Mouse (Mus musculus) hindbrain, embryonic 10.5 days (tissue): ENCODE measurements around the gene Plxna4. TPM values are rescaled to one million over a fixed set of nuclear protein-coding genes. Genes with fewer than 3 reads are reported as not detected.

Source experiments
- DNase-seq: peaks from one replicate; pipeline ENCODE4 v3.0.0-alpha.2; 2017; ENCODE audit warnings: low spot score
- H3K27ac ChIP-seq: fragments of 300-500 bp; sonication (generic); 2 replicates; pipeline ENCODE4 v1.5.1; 2016; ENCODE audit warnings: mild to moderate bottlenecking, moderate library complexity
- H3K27me3 ChIP-seq: fragments of 300-500 bp; sonication (generic); 2 replicates; pipeline ENCODE4 v1.6.1; 2016; ENCODE audit warnings: mild to moderate bottlenecking; ENCODE audit not compliant: poor library complexity, insufficient read depth, severe bottlenecking
- H3K36me3 ChIP-seq: fragments of 300-500 bp; sonication (generic); 2 replicates; pipeline ENCODE4 v1.6.1; 2016; ENCODE audit warnings: mild to moderate bottlenecking, moderate library complexity
- H3K4me1 ChIP-seq: fragments of 300-500 bp; sonication (generic); replicated peaks from 2 replicates; pipeline ENCODE4 v1.6.1; 2016; ENCODE audit warnings: mild to moderate bottlenecking
- H3K4me3 ChIP-seq: fragments of 300-500 bp; sonication (generic); 2 replicates; pipeline ENCODE4 v1.5.1; 2016; ENCODE audit warnings: mild to moderate bottlenecking, moderate library complexity
- H3K9me3 ChIP-seq: fragments of 300-500 bp; sonication (generic); 2 replicates; pipeline ENCODE4 v1.6.1; 2016; ENCODE audit warnings: mild to moderate bottlenecking, moderate library complexity
- WGBS: fragments of 180-500 bp; shearing (Covaris S2); methylation state at CpG from one replicate; pipeline ENCODE4 v1.1.7; 2016; 5-methylcytosine and 5-hydroxymethylcytosine counted together
- polyA plus RNA-seq: library from polyadenylated mRNA; unstranded; fragments of >200 nt; fragmentation: Nextera tagmentation; extraction: Ambion mirVana; gene quantifications from 2 replicates; pipeline ENCODE4 v1.2.1, GENCODE M21; 2016

Gene Plxna4
- polyA plus RNA-seq, 1 experiment from 2014 or later, result 3.8 TPM

DNA sequence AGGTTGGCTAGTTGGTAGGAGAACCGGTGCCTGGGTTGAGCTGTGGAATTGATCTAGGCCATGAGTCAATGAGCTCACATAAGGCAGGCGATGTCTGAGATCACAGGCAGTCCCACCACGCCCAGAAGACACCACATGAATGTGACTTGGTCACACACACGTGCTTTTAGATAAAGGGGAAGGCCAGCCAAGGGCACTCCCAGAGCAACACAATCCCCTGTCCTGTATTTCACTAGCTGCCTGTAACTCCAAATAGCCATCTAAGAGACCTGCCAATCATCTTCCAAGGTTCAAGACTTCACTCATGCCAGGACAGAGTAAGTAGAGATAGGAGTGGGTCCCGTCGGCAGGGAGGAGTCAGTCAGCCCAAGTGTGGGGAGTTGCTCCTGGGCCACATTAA, 245.7 kb downstream of the Plxna4 start:
- no peaks in the 10 kb centered on the region for H3K9me3 ChIP-seq
- no peak overlapping the region for H3K27ac ChIP-seq
- no peaks in the 10 kb centered on the region for H3K36me3 ChIP-seq
- no peak overlapping the region for H3K4me3 ChIP-seq
- WGBS, result 81% methylated on average over 6 of the region's 6 CpGs
- H3K27me3 ChIP-seq, result no peaks in the 10 kb centered on the region
- H3K4me1 ChIP-seq, result peaks cover 35% of the 10 kb centered on the region
- DNase-seq, result no peak

DNA sequence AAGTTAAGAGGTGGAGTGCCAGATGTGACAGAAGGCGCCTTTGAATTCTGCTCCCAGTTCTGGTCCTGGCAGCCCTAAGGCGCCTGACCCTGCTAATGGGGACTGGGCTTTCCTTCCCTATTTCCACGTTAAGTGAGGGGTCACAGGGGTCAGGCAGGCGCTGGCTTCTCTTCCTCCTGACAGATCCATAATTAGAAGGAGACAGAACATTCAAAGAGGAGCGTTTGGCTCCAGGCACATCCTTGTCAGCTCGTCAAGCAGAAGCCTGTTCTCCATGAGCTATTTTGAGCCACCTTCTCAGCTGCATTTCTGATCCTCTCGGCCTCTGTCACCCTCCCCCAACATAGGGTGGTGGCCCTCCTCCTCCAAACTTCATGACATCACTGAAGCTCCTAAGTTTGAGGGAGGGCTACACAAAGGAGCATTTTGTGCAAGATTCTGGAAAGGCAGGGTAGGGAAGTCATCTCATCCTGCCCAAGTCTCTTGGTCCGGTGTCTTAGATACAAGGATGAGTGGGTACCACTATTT, 249.5 kb downstream of the Plxna4 start:
- Histone ChIP-seq H3K36me3 (no peaks in the 10 kb centered on the region), H3K27ac (no peak overlapping the region), H3K27me3 (no peaks in the 10 kb centered on the region), H3K4me1 (peaks cover 35% of the 10 kb centered on the region), H3K4me3 (no peak overlapping the region), H3K9me3 (no peaks in the 10 kb centered on the region)
- whole genome bisulfite sequencing, result 35% methylated on average over 8 of the region's 8 CpGs
- peak; percentile 42 for DNase-seq

DNA sequence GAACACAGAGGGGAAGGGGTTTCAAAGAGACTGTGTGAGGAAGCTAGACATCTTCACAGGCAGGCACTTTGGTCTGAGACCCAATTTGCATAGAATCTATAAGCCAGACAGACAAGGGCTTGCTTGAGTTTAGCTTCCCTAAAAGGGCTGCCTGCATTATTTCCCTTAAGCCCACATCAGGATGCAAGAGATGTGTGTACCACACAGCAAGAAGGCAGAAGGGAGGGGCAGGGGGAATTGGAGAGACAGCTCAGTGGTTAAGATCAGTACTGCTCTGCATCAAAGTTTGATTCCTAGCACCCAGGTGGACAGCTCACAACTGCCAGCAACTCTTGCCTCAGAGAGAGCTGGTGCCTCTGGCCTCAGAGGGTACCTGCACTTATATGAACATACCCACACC, 256.7 kb downstream of the Plxna4 start:
- Histone ChIP-seq H3K27me3 (peaks cover 18% of the 10 kb centered on the region), H3K4me3 (no peak overlapping the region), H3K36me3 (no peaks in the 10 kb centered on the region), H3K4me1 (peaks cover 39% of the 10 kb centered on the region), H3K27ac (no peak overlapping the region), H3K9me3 (no peaks in the 10 kb centered on the region)
- DNase-seq, result no peak

DNA sequence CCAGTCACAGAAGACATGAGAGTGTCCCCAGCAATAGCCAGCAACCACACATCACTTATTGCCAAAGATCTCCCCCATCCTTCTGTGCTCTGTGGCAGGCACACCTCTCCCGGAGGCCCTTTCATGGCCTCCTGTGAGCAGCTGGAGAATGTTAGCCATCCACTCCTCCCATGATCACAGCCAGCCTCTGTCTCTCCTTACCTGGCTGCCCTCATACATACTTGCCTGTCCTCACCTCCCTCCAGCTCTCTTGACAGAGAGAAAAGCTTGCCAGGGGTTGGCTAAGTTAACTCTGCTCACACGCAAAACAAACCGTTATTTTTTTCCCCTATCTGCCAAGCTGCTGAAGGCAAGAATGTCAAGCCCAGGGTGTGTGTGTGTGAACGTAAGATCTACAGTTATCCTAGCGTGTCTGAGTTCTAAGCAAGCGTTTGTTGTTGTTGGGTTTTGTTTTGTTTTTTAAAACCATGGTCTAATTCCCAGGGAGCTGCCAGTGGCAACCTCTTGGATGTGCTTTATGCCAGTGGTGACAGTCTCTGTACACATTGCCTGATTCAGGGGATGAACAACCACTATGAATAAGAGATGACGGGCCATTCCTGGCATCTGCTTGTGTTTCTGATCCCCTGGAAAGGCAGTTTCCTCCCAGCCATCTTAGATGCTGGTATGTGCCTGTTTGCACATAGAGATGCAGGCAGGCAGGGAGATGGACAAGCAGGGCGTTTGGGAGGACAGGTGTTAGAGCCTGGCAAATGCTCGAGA, 257.8 kb downstream of the Plxna4 start:
- H3K9me3 ChIP-seq, result no peaks in the 10 kb centered on the region
- H3K27me3 ChIP-seq, result peaks cover 18% of the 10 kb centered on the region
- DNase-seq, result no peak
- WGBS, result 79% methylated on average over 9 of the region's 9 CpGs
- peaks cover 39% of the 10 kb centered on the region for H3K4me1 ChIP-seq
- no peaks in the 10 kb centered on the region for H3K36me3 ChIP-seq
- 0 out of 2 replicates have a peak overlapping the region, but pooled peaks have one; percentile 9 for H3K27ac ChIP-seq
- H3K4me3 ChIP-seq, result no peak overlapping the region

DNA sequence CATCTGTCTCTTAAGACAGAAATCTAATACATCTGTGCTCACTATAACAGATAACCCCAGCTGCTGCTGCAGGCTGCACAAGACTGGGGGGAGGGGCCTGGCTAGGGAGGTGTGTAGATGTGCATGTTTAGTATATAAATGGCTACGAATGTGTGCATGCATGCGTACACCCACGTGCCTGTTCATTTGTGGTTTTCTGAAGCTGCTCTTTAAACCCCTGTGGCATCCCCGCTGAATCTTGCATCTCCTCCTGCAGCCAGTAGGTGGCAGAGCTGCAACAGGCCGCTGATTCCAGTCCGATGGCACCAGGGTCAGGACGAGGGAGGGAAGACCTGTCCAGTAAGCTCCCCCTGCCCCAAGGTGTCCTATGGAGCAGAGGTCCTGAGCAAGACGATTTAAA, 260.0 kb downstream of the Plxna4 start:
- Histone ChIP-seq H3K4me3 (no peak overlapping the region), H3K36me3 (no peaks in the 10 kb centered on the region), H3K4me1 (peaks cover 39% of the 10 kb centered on the region), H3K9me3 (no peaks in the 10 kb centered on the region), H3K27ac (no peak overlapping the region), H3K27me3 (peaks cover 18% of the 10 kb centered on the region)
- DNase-seq, result peak; percentile 82
- 4% methylated on average over 8 of the region's 8 CpGs for WGBS

DNA sequence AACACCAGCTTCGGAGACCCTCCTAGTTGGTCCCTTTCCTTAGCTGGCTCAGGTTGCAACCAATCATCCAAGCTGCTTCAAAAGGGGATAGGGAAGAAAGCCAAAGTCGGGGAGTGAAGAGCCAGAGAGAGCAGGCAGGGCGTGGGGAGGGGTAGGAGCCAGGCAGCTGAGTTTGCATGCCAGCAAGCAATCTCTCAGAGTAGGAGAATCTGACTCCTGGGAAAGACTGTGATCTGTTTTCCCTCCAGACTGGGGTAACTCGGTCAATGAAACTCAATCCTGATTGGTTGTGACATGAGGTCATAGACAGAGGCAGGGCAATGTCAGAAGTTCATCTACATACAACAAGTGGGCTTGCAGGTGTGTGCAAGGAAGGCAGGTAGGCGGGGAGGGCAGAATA, 260.8 kb downstream of the Plxna4 start:
- Histone ChIP-seq H3K4me3 (no peak overlapping the region), H3K27ac (no peak overlapping the region), H3K4me1 (peaks cover 39% of the 10 kb centered on the region), H3K9me3 (no peaks in the 10 kb centered on the region), H3K27me3 (peaks cover 18% of the 10 kb centered on the region), H3K36me3 (no peaks in the 10 kb centered on the region)
- DNase-seq, result peak; percentile 25
- 27% methylated on average over 5 of the region's 5 CpGs for WGBS

DNA sequence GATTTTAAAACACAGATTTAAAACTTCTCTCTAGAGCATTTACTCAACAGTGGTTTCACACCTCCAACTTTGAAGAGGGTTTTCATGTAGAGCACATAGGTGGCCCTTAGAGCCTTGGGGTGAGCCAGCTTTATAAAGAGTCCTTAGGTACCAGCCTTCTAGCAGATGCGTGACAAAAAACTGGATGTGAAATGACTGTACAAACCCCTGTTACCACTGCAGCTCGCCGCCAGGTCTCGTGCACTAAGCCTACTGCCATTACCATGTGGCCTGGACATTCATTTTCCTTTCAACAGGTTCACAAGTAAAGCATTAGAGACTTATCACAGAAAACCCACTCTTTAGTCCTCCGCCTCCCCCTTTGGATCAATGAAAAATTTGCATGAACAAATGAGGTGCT, 261.6 kb downstream of the Plxna4 start:
- H3K27ac ChIP-seq, result no peak overlapping the region
- DNase-seq, result no peak
- no peak overlapping the region for H3K4me3 ChIP-seq
- peaks cover 41% of the 10 kb centered on the region for H3K4me1 ChIP-seq
- peaks cover 18% of the 10 kb centered on the region for H3K27me3 ChIP-seq
- whole genome bisulfite sequencing, result 92% methylated on average over 5 of the region's 5 CpGs
- no peaks in the 10 kb centered on the region for H3K36me3 ChIP-seq
- no peaks in the 10 kb centered on the region for H3K9me3 ChIP-seq

DNA sequence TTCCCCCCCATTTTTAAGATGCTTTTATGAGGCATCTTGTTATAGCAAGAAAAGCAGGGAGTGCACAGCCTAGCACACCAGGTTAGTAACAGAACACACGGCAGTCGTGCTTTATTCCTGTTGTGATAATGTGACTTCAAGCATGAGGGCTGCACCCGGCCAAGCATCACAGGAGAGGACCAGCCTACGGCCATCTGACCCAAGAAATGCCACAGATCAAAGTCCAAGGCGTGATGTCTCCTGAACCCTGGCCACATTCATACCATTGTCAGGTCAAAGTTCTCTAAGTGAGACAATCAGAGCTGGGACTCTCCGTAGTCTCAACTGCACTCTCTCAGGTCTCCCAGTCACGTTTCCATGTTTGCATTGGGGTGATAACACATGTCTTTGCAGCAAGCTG, 262.1 kb downstream of the Plxna4 start:
- WGBS, result 76% methylated on average over 7 of the region's 7 CpGs
- no peak for DNase-seq
- Histone ChIP-seq H3K27ac (no peak overlapping the region), H3K9me3 (no peaks in the 10 kb centered on the region), H3K27me3 (peaks cover 18% of the 10 kb centered on the region), H3K4me1 (peaks cover 41% of the 10 kb centered on the region), H3K4me3 (no peak overlapping the region), H3K36me3 (no peaks in the 10 kb centered on the region)

DNA sequence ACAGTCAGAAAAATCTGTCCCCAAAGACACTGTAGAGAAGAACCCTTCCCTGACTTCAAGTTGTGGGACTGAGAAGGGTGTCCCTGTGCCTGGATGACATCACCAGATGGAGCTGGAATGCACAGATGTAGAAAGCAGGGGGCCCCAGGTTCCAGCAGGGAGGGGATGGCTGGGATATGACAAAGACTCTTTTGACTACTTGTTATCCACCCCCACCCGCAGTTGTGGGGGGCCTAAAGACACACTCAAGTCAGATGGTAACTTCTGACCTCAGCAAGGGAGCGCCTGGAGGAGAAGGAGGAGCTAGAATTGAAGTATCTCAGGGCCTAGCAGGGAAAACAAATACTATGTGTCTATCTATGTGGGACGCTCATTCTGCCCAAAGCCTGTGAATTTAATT, 266.8 kb downstream of the Plxna4 start:
- DNase-seq, result peak; percentile 29
- Histone ChIP-seq H3K4me3 (no peak overlapping the region), H3K27me3 (no peaks in the 10 kb centered on the region), H3K9me3 (no peaks in the 10 kb centered on the region), H3K4me1 (peaks cover 10% of the 10 kb centered on the region), H3K36me3 (no peaks in the 10 kb centered on the region), H3K27ac (no peak overlapping the region)
- WGBS, result 54% methylated on average over 3 of the region's 3 CpGs

DNA sequence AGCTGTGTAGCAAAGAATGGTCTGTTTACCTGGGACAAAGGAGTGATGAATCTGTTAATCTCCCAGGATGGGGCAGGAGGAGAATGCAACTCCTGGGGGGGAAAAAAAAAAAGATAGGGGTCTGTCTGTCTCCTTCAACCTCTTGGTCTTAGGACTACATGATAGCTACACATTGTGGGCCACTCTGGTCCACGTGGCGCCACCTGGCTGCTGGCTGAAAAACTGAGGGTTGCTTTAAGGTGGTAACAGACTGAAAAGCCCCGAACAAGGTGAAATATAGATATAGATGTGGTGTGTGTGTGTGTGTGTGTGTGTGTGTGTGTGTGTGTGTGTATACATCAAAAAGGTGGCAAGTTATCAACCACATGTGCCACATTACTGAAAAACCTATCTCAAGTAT, 267.7 kb downstream of the Plxna4 start:
- no peaks in the 10 kb centered on the region for H3K27me3 ChIP-seq
- no peaks in the 10 kb centered on the region for H3K9me3 ChIP-seq
- no peak overlapping the region for H3K27ac ChIP-seq
- no peaks in the 10 kb centered on the region for H3K36me3 ChIP-seq
- H3K4me3 ChIP-seq, result no peak overlapping the region
- peaks cover 14% of the 10 kb centered on the region for H3K4me1 ChIP-seq
- no peak for DNase-seq
- 40% methylated on average over 3 of the region's 3 CpGs for WGBS

DNA sequence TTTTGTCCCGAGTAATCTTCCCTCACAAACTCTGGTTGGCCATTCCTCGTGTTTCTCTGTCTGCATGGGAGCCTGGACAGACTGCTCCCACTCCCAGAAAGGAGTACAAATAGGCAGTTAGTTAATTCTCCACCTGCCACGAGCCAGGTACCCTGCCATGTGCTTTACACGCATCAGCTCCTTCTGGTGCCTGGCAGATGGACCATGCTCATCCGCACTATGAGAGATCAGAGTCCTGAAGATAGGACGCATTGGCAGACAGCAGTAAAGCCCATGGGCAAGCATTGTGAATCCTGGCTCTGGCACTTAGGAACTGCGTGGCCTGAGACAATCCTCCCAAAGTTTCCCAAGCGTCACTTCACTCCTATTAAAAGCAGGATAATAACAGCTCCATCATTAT, 270.5 kb downstream of the Plxna4 start:
- no peak for DNase-seq
- Histone ChIP-seq H3K4me3 (no peak overlapping the region), H3K27ac (no peak overlapping the region), H3K27me3 (no peaks in the 10 kb centered on the region), H3K4me1 (peaks cover 20% of the 10 kb centered on the region), H3K36me3 (no peaks in the 10 kb centered on the region), H3K9me3 (no peaks in the 10 kb centered on the region)
- WGBS, result 86% methylated on average over 8 of the region's 8 CpGs

DNA sequence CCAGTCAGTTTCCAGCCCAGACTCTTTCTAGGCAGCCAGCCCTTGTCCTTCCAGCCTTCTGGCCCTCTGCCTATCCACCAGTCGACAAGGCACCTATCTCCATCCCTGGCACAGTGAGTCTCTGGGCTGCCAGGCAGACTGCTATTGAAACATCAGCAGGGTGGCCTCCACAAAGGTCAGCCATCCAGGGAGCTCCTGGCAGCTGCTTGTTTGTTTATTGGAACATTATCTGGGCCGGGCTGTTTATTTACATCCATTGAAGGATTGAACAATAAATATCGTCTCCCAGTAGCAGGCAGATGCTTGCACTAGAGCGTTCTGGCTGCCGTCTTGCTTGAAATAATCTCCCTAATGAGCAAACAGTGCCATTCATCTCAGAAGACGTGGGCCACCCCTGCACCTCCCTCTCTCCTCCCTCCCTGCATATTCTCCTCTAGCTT, 273.0 kb downstream of the Plxna4 start:
- Histone ChIP-seq H3K9me3 (no peaks in the 10 kb centered on the region), H3K36me3 (no peaks in the 10 kb centered on the region), H3K4me3 (no peak overlapping the region), H3K4me1 (peaks cover 13% of the 10 kb centered on the region; the same call in 1 of the 2 replicates), H3K27me3 (no peaks in the 10 kb centered on the region), H3K27ac (no peak overlapping the region)
- 55% methylated on average over 6 of the region's 6 CpGs for WGBS
- DNase-seq, result no peak

DNA sequence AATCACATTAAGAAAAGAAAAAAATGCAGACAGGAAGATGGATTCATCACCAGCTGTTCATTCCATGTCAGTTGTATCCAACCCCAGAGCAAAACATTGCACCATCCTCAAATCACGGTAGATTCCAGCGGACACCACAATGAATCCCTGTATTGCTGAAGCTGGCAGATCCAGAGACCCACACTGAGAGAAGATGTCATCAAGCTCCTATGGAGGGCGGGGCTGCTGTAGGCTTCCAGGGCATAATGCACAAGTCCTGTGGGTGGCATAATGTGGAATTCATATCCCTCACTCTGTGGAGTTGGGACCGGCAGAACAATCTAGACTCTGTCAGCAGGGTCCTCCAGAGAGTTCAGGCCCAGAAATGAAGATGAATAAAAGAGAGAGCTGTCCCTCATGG, 278.8 kb downstream of the Plxna4 start:
- no peak for DNase-seq
- Histone ChIP-seq H3K36me3 (no peaks in the 10 kb centered on the region), H3K4me3 (no peak overlapping the region), H3K27me3 (no peaks in the 10 kb centered on the region), H3K9me3 (no peaks in the 10 kb centered on the region), H3K27ac (no peak overlapping the region), H3K4me1 (no peaks in the 10 kb centered on the region)
- WGBS, result 89% methylated on average over 4 of the region's 4 CpGs
